Mouse (Mus musculus): ENCODE data around the gene Nfe2. TPM values are rescaled to one million over a fixed set of nuclear protein-coding genes. Genes with fewer than 3 reads are reported as not detected.
"Not testable (repeated sequence)": the region's sequence is repeated elsewhere in the genome, so short reads cannot be mapped to it uniquely, and the experiment has no call there.

Gene Nfe2
- polyA plus RNA-seq, 2 experiments from 2014 or later, result 1.2 TPM

DNA sequence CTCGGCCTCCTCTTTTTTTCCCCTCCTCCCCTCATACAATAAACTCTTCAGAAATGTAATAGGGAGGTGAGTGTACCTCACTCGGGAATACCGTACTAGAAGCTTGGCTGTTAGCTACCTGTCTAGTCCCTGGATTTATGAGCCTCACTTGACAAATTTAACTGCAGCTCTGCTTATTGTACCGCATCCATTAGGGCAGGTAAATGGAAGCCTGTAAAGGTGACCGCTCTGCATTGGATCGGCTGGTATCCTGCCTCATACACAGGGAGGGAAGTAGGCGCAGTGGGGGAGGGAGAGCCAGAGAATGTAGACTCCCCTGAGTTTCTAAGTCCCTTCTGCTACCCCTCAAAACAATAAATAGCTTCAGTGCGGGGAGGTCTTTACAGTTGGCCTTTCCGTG lies 32.6 kb upstream of the Nfe2 start:
- no peak for ATAC-seq

DNA sequence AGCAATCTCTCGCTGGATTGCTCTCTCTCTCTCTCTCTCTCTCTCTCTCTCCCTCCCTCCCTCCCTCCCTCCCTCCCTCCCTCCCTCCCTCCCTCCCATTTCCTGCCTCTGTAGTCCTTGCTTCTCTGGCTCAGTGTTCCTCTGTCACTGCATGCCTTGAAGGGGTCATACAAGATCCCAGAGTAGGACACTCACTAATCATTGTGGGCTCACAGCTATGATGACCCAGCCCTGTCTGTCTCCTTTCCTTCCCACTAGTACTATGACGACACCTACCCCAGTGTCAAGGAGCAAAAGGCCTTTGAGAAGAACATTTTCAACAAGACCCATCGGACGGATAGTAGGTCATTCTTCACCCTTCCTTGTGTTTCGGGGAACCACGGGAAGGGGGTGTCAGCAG lies 32.2 kb upstream of the Nfe2 start:
- ATAC-seq, result no peak

DNA sequence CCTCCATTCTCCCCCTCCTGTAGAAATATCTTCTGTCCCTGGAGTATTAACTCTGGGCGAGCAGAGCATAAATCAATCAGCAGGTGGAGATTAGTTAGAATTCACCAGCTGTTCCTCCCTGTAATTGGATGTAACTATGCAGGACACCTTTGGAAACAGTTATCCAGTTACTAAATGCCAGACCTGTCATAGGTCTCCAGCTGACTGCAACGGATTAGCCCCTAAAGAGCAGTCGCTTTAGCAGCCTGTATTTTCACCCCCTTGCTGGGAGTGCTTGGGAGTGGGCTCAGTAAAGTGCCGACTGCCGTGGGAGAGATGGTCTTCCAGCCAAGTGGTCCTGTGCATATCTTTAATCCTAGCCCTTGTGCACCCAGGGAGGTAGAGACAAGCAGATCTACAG lies 31.4 kb upstream of the Nfe2 start:
- ATAC-seq, result no peak

DNA sequence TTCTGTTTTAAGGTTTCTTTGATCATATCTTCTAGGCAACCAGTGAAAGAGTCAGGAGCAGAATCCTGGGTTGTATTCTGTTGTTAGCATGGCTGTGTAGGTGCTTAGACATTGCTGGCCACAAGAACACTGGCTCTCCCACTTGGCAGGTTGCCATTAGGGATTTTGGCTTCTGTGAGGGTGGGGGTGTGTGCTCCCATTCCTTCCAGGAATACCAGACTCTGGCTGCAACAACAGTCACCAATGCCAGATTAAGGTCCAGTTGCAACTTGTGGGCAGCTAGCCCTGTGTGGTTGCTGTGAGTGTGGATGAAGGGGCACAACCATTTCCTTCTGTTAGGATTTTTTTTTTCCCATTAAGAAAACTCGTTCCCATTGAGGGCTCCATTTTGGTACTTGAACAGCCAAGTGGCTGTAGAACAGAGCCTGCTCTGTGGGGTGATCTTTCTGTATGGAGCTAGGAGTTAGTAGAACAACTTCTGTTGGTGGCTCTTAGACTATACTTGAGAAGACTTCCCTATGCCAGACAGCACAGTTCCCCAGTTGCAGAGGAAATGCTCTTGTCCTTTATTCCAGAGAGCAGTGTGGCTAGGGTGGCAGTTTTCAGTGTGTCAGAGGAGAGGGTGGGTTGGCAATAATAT lies 27.7 kb upstream of the Nfe2 start:
- ATAC-seq, result no peak

DNA sequence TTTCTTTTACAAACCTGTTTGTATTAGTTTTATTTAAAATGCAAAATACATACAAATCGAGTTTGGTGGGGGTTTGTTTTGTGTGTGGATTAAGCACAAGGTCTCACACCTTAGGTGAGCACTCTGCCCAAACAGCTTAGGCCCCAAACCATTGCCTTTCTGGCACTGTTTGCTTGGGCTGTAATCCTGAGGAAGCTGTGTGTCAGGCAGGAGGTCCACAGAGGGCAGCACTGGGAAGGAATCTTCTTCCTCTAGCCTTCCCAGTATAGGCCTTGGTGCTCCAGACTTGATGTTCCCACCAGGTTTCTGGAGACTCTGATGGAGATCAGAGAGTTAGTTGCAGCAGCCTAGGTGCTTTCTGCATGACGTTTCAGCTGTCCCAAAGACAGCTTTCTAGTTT lies 26.4 kb upstream of the Nfe2 start:
- no peak for ATAC-seq

DNA sequence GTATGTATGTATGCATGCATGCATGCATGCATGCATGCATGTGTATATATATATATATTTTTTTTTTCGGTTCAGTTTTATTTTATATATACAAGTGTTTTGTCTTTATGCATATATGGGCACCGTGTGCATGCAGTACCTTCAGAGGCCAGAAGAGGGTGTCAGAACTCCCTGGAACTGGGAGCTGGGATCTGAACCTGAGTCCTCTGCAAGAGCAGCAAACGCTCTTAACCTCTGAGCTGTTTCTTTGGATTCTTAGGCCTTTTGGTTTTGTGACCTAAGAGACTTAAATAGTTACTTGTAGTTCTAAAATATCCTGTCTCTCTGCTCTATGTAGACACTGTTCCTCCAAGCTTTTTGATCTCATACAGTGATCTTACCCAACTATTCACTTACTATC lies 25.9 kb upstream of the Nfe2 start:
- ATAC-seq, result no peak

DNA sequence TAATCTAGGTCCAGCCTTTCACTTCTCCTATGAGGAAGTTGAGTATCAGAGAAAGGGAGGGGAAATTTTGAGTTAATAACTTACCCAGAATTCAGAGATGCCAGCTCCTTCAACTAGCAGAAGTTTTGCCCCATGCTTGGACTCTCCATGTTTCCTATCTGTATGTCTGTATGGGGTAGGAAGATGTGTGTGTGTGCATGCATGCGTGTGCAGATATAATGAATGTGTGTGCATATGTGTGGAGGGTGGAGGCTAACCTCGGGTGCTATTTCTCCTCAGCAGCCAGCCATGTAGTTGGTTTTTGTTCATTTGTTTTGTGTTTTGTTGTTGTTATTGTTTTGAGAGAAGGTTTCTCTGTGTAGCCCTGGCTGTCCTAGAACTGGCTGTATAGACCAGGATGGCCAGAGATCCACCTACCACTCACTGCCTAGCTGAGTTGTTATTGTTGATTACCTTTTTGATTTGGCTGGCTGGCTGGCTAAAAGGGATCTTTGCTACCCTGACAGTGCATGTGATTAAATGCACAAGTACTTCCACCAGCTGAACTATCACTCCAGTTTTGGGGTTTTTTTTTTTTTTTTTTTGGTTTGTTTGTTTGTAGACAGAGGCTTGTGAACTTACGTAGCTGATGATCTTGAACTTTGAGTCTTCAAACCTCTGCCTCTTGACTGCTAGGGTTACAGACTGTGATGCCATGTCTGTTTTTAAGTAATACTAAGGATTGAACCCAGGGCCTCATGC lies 23.4 kb upstream of the Nfe2 start:
- ATAC-seq, result no peak

DNA sequence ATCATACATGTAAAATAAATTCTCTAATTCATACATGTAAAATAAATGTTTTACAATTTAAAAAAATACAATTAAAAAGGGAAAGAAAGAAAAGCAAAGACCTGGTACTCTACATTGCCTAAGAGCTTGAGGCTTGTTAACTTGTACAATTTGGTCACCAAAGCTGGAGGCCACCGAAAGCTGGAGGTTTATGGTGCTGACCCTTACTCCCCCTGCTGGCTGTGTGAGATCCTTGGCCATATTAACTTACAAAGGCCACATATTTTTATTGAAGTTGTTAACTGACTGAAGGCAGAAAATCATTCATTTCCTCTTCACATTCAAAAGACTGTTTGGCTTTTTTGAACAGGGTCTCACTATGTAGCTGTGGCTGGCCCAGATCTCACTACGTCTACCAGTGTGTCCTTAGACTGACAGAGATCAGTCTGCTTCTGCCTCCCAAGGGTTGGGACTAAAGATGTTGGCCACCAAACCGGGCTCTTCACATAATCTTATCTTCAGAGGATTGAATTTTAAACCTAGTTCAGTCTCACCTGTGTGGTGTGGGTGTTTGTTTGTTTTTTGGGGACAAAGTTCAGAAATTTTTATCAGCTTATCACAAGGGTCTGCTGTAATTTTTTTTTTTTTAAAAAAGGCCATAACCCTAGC lies 22.7 kb upstream of the Nfe2 start:
- no peak for ATAC-seq

DNA sequence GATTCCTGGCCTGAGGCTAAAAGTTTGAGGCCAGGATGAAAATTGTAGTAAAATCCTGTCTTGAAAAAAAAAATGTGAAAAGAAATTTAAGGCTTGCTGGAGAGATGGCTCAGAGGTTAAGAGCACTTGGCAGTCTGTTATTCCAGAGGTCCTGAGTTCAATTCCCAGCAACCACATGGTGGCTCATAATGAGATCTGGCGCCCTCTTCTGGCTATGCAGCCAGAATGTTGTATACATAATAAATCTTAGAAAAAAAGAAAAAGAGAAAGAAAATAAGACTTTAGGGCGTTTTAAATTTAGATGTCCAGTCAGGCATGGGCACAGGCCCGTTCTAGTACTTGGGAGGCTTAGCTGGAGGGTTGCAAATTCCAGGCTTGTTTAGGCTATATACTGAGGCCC lies 21.5 kb upstream of the Nfe2 start:
- ATAC-seq, result peak; percentile 36

DNA sequence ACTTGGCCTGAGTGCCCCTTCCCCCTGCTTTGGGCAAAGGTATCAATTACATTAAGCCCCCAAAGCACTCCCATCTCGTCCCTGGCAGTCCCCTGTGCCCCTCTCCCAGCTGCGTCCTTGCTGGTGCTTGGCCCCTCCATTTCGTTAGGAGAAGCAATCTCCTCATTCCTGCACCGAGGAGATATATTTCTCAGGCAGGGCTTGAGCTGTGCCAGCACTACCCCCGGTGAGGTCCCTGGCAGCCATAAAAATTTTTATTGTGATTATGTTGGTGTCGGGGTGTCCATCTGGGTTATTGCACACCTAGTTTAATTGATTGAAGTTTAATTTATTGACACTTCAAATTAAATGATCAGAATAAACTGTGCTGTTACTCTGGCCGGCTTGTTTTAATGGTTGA lies 19.7 kb upstream of the Nfe2 start:
- no peak for ATAC-seq

DNA sequence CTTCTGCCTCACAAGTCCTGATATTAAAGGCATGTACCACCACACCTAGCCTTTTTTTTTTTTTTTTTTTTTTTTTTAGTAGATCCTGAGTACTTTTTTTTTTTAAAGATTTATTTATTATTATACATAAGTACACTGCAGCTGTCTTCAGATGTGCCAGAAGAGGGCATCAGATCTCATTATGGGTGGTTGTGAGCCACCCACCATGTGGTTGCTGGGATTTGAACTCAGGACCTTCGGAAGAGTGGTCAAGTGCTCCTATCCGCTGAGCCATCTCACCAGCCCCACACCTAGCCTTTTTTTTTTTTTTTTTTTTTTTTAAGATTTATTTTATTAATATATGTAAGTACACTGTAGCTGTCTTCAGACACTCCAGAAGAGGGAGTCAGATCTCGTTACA lies 17.7 kb upstream of the Nfe2 start:
- not testable (repeated sequence) for ATAC-seq

DNA sequence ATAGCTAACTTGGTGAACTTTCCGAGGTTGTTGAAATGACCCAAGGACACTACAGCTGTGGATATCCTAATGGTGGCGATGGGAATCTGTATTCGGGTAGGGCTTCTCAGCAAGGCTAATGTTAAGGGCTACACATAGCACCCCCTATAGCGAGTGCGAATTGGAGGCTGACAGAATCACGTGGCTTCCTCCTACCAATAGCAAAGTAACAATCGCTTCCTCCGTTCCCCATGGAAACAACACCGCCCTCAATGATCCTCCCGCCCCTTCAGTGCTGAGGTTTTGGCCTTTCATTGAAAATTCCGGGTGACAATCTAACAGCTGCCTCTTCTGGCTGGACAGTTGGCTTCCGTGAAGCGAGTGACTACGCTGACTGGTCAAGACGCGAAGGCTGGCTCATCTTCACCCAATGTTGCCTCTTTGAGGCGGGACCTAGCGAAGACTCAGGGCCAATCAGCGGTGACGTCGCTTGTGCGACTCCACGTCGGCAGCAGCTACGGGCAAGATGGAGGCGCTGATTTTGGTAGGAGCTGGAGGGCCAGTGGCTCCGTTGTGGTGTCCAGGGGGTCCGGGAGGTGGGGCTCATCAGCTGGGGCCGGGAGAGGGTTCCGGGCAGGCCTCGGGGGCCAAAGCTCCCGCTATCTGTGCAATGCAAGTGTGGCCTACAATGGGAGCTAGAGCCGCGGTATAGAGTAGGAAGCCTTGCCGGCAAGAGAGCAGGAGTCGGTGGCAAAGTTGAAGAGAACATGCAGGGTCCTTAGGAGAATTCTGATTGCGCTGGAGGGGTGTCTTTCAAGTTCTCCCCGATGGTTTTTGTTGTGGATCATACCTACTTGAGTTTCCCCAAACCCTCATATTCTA lies 14.4 kb upstream of the Nfe2 start, which contains the start of gene Copz1:
Copz1 (plus strand) TSS at position 296 of the 861 bp plus-strand sequence.
- ATAC-seq, result peak; percentile 98

DNA sequence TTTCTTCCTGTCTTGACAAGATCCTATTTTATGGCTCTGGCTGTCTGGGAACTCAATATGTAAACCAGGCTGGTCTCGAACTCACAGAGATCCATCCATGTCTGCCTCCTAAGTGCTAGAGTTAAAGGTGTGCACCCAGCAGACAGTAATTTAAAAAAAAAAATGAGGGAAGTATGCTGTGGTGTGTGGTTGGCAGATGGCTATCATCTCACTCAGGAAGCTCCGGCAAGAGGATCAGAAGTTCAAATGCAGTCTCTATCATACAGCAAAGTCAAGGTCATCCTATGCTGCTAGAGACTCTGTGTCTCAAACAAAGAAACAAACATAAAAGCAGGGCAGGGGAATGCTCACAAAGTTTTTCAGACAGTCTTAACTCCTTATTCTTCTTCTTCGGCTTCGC lies 10.7 kb upstream of the Nfe2 start:
- no peak for ATAC-seq

DNA sequence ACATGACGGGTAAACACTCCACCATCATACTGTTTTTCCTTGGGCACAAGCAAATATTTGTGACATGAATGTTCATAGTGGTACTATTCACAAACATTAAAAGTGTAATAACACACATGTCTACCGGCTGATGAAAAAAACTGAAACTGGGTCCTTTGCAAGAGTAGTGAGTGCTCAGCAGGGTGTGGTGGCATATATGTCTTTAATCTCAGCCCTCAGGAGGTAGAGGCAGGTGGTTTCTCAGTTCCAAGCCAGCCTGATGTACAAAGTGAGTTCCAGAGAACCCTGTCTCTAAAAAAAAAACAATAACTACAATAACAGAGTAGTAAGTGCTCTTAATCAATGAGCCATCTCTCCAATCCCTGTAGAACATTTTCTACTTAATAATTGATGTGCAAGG lies 6.6 kb upstream of the Nfe2 start:
- ATAC-seq, result no peak

DNA sequence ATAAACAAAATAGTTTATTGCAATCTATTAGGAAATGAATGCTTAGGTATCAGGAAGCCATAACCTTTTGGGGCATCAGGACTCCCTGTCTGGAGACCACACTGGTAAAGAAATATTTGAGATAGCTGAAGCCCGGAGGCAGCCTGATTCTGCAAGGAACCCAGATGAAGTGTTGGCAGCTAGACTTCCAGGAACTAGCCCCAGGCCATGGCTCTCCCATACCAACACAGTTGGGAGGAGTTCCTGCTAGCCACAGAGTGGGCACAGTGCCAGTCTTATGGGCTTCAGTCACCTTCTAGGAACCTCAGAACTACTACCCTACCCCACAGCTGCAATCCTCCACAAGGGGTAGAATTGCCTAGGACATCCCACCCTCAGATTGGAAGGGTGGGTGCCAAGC lies 1.8 kb upstream of the Nfe2 start:
- ATAC-seq, result no peak

DNA sequence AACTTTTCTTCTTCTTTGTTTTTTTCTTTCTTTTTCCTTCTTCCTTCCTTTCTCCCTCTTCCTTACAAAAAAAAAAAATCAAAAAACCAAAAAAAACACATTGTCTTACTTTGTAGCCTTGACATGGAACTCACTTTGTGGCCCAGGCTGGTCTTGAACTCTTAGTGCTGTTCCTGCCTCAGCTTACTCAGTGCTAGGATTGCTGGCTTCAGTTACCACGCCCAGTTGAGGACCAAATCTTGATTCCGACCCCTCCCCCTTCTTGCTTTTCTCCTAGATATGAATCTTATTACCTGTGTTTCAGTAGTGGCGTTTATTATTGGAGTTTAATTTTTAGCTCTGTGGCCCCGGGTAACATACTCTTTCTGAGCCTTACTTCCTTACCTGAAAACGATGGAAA lies 959 bp upstream of the Nfe2 start:
- no peak for ATAC-seq

DNA sequence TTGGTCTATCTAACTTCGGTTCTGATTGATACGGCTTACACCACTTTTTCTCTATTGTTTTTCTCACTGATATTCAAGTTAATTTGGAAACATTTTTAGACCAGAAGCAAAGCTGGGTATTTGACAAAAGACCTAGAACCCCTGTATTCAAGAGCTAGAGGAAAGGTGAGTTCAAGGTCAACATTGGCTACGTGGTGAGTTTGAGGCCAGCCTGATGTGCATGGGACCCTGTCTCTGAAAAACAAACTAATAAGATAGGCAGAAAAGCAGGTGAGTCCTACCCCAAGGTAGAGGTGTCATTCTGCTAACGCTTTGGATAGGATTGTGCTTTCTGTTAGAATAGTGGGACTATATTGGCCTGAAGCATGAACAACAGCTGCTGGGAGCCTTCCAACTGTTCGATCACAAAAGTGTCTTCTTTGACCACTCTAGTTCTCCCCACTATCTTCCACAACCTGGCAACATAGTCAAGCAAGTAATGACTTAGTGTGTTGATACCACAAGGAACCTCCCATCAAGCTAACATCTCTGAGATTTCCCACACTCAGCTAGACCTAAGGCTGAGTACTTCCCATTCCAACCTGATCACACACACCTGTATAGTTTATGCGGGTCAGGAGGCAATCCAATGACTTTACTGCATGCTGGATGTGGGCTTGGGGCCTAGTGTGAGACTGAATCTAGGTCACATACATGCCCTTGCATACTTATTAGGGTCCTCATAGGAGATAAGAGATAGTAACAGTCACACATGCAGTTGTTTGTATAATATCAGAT lies 1.8 kb downstream of the Nfe2 start:
- ATAC-seq, result no peak

DNA sequence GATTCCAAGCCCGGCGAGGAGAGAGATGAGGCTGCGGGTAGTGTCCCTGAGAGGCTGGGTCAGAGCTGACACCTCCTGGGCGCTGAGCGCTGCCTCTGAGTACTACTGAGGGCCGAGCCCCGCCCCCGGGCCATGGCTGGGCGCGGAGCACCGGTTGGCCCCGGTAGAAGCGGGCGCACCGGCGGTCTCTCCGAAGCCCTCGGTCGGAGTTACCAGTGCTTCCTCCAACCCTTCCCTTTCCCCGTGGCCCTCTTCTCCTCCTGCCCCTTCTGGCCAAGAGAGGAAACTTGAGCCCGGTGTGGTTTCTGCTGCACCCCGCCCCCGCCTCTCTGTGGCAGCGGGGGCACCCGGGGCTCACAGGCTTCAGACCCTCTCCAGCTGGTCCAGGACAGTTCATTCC lies 3.0 kb downstream of the Nfe2 start:
- peak; percentile 34 for ATAC-seq

DNA sequence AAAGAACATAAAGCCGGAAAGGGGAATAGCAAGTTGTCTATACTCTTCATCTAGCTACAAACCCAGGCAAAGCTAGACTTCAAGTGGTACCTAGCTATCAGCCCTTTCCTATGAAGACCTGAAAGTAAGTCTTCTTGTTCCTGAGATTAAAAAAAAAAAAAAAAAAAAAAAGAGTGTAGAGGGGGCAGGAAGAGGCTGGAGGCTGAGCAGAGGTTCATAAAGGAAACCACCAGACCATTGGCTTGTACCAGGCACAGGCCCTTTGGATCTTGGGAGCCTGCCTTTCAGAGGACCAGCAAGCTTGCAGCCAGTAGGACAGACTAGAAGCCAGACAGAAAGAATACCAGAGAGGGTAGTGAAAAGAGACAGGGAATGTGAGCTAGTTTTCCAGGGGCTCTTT lies 4.9 kb downstream of the Nfe2 start:
- no peak for ATAC-seq

DNA sequence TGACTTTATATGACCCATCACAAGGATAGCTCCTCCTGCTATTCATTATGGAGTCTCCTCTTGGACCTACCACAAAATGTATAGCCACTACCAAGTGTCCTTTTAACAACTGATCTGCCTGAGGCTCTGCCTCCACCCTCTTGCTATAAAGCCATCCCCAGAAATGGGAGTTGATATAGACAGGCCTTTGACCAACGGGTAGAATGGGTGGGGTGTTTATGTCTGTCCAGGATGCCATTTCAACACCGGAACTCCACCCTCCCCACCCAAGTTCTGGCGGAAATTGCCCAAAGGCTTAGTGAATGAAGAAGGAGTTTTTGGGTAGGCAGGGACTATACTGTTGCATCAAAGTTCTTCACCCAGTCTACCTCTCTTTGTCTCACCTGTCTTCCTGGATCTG lies 5.5 kb downstream of the Nfe2 start:
- ATAC-seq, result no peak

DNA sequence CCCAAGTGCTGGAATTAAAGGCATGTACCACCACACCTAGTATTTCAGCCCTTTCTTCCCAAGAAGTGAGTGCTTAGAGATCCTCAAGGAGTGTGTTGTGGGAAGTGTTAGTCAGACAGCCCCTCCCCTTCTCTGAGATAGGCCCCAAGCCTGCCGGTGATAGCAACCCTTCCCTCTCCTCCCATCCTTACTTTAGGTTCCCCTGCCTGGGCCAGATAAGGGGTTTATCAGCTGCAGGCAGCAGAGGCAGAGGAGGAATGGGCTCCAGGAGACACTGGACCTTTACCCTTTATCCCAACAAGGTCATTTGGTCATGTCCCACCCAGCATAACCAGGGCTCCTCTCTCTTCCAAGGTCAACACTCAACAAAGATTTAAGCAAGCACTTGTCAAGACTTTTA lies 6.6 kb downstream of the Nfe2 start:
- no peak for ATAC-seq

DNA sequence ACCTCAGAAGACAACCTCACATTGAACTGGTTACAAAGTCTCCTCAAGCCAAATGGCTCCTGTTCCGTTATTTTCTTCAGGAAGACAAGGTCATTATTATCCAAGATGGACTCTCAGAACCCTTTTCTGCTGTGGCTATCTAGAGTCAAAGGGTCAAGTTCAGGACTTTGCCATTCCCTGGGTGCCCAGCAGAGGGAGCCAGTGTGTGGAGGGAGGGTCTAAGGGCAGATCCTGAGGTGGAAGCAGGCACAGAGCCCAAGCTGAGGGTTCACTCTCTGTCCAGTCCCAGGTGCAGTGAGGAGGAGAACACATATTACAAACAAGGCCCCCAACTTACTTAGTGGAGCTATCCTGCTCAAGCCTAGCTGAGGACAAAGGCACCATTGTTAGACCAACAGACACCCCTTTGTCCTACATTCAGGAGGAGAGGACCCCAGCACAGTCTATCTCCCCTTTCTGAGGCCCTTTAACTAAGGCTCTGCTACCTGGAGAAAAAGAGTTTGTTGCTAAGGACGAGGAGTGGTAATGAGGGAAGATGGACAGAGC lies 7.9 kb downstream of the Nfe2 start:
- no peak for ATAC-seq

Data from activated CD4-positive, CD25-positive, alpha-beta regulatory T cell, adult 4 months (primary cell).